Mouse (Mus musculus): ENCODE results near the gene Gm10260.

- TF ChIP-seq GATA2 (IDR thresholded peaks at IDR 0.05; ENCODE audit: borderline replicate concordance, low read depth, low read length) (no peak), CTCF (IDR thresholded peaks at IDR 0.05; ENCODE audit: low read depth, low read length) (no peak), TAL1 (conservative IDR thresholded peaks at IDR 0.05; ENCODE audit: low read depth, low read length) (no peak), GATA1 (IDR thresholded peaks at IDR 0.05; ENCODE audit: borderline replicate concordance, low read length) (no peak), POLR2AphosphoS5 (IDR thresholded peaks at IDR 0.05; ENCODE audit: insufficient replicate concordance, low read depth, low read length) (no peak)
Observed at GRCm38 (mm10) chr13:97760532-97760931, at the start of gene Gm10260.

Measured in G1E (cell line).